Mouse (Mus musculus): ENCODE data around the gene Chchd5. TPM values are rescaled to one million over a fixed set of nuclear protein-coding genes. Genes with fewer than 3 reads are reported as not detected.
A peak's percentile ranks its signal among the peaks of the same experiment; 100 is the strongest.

Gene Chchd5
- total RNA-seq, 2 experiments from 2014 or later = 12.1 to 14.1 TPM

- no peak overlapping the region for H3K27ac ChIP-seq
- DNase-seq (ENCODE audit: low spot score in 2 of 2) = peak; percentile 42 to 44
- peak; percentile 83 for TF ChIP-seq CTCF (conservative IDR thresholded peaks at IDR 0.05)
- no peak overlapping the region; the same call in 1 of the 2 replicates for H3K4me3 ChIP-seq
Observed at GRCm38 (mm10) chr2:129174474-129174873, 45.0 kb downstream of the Chchd5 start.

GRCm38 (mm10) chr2:129175636-129176035, 46.1 kb downstream of the Chchd5 start:
- no peak overlapping the region for H3K4me3 ChIP-seq

GRCm38 (mm10) chr2:129176676-129177420, 47.3 kb downstream of the Chchd5 start:
- H3K4me3 ChIP-seq = no peak overlapping the region
- H3K27ac ChIP-seq = no peak overlapping the region
- TF ChIP-seq CTCF (conservative IDR thresholded peaks at IDR 0.05) = no peak
- no peak for DNase-seq (ENCODE audit: low spot score in 2 of 2)

More at GRCm38 (mm10) chr2:129175636-129176035, 46.1 kb downstream of the Chchd5 start:
- TF ChIP-seq CTCF (conservative IDR thresholded peaks at IDR 0.05) = no peak
- DNase-seq (ENCODE audit: low spot score in 2 of 2) = no peak
- H3K27ac ChIP-seq = no peak overlapping the region

GRCm38 (mm10) chr2:129177661-129178060, 48.2 kb downstream of the Chchd5 start:
- no peak for DNase-seq (ENCODE audit: low spot score in 2 of 2)
- no peak for TF ChIP-seq CTCF (conservative IDR thresholded peaks at IDR 0.05)
- no peak overlapping the region for H3K27ac ChIP-seq
- no peak overlapping the region for H3K4me3 ChIP-seq

- Histone ChIP-seq H3K4me3 (no peak overlapping the region), H3K27ac (no peak overlapping the region)
- TF ChIP-seq CTCF (conservative IDR thresholded peaks at IDR 0.05) = no peak
- DNase-seq (ENCODE audit: low spot score in 2 of 2) = no peak
Observed at GRCm38 (mm10) chr2:129178182-129178908, 48.8 kb downstream of the Chchd5 start.

- H3K4me3 ChIP-seq = no peak overlapping the region
- H3K27ac ChIP-seq = no peak overlapping the region
- TF ChIP-seq CTCF (conservative IDR thresholded peaks at IDR 0.05) = no peak
- no peak for DNase-seq (ENCODE audit: low spot score in 2 of 2)
Observed at GRCm38 (mm10) chr2:129179946-129180853, 50.7 kb downstream of the Chchd5 start.

GRCm38 (mm10) chr2:129181509-129181908, 52.0 kb downstream of the Chchd5 start:
- DNase-seq (ENCODE audit: low spot score in 2 of 2) = no peak

GRCm38 (mm10) chr2:129182412-129182811, 52.9 kb downstream of the Chchd5 start:
- Histone ChIP-seq H3K4me3 (no peak overlapping the region), H3K27ac (no peak overlapping the region)
- no peak for TF ChIP-seq CTCF (conservative IDR thresholded peaks at IDR 0.05)
- DNase-seq (ENCODE audit: low spot score in 2 of 2) = no peak

More at GRCm38 (mm10) chr2:129181509-129181908, 52.0 kb downstream of the Chchd5 start:
- H3K27ac ChIP-seq = no peak overlapping the region
- TF ChIP-seq CTCF (conservative IDR thresholded peaks at IDR 0.05) = peak; percentile 42
- no peak overlapping the region for H3K4me3 ChIP-seq

- Histone ChIP-seq H3K27ac (peak overlapping the region; percentile 62; the same call in 1 of the 2 replicates), H3K4me3 (no peak overlapping the region)
- no peak for TF ChIP-seq CTCF (conservative IDR thresholded peaks at IDR 0.05)
- peak; percentile 24 to 53 for DNase-seq (ENCODE audit: low spot score in 2 of 2)
Observed at GRCm38 (mm10) chr2:129183561-129184031, 54.1 kb downstream of the Chchd5 start.

Other genes with a start within 250 kb of the Chchd5 start
- gene Zc3h8, start 185.6 kb upstream of the Chchd5 start, total RNA-seq (2021) = 1 to 10 TPM; 4.7 to 5.4 TPM
- gene Zc3h6, start 162.3 kb upstream of the Chchd5 start, total RNA-seq (2021) = 10 to 100 TPM; 18.3 to 20.5 TPM
- 1 to 10 TPM; 4.8 to 5.4 TPM for gene Gm10762, start 162.0 kb upstream of the Chchd5 start, total RNA-seq (2021)
- gene Vinac1, start 81.5 kb upstream of the Chchd5 start, total RNA-seq (2021) = under 1 TPM; 0.08 to 0.10 TPM
- 10 to 100 TPM; 33.2 to 33.5 TPM for gene Ttl, start 63.8 kb upstream of the Chchd5 start, total RNA-seq (2021)
- 10 to 100 TPM; 16.2 to 17.2 TPM for gene Polr1b, start 28.7 kb upstream of the Chchd5 start, total RNA-seq (2021)
- gene Slc20a1, start 69.1 kb downstream of the Chchd5 start, total RNA-seq (2021) = 100 to 1,000 TPM; 110 to 124 TPM
- under 1 TPM; 0.44 to 0.64 TPM for gene Ckap2l, start 167.5 kb downstream of the Chchd5 start, total RNA-seq (2021)
- gene Il1a, start 180.3 kb downstream of the Chchd5 start, total RNA-seq (2021) = under 1 TPM; 0.59 to 0.61 TPM
- gene Il1b, start 241.4 kb downstream of the Chchd5 start, total RNA-seq (2021) = not detected

Measured in layer of hippocampus, adult 2 months (tissue).